Mouse (Mus musculus) forebrain, embryonic 13.5 days (tissue): ENCODE measurements around the gene Insig1. TPM values are rescaled to one million over a fixed set of nuclear protein-coding genes. Genes with fewer than 3 reads are reported as not detected.

Source experiments
- ATAC-seq: fragments of 200-750 bp; cut with Nextera tagmentation; 2 replicates; pipeline ENCODE4 v1.8.0; 2017
- H3K27ac ChIP-seq: fragments of 300-500 bp; sonication (generic); 2 replicates; pipeline ENCODE4 v1.5.1; 2015; ENCODE audit warnings: inconsistent platforms, mild to moderate bottlenecking, moderate library complexity
- H3K27me3 ChIP-seq: fragments of 300-500 bp; sonication (generic); 2 replicates; pipeline ENCODE4 v1.6.1; 2015; ENCODE audit warnings: mild to moderate bottlenecking, inconsistent platforms
- H3K36me3 ChIP-seq: fragments of 300-500 bp; sonication (generic); 2 replicates; pipeline ENCODE4 v1.6.1; 2015; ENCODE audit warnings: mild to moderate bottlenecking, inconsistent platforms; ENCODE audit not compliant: poor library complexity, severe bottlenecking
- H3K4me1 ChIP-seq: fragments of 300-500 bp; sonication (generic); 2 replicates; pipeline ENCODE4 v1.6.1; 2015; ENCODE audit warnings: inconsistent platforms
- H3K4me2 ChIP-seq: fragments of 300-500 bp; sonication (generic); 2 replicates; pipeline ENCODE4 v1.6.1; 2015; ENCODE audit warnings: inconsistent platforms, mild to moderate bottlenecking, moderate library complexity
- H3K4me3 ChIP-seq: fragments of 300-500 bp; sonication (generic); 2 replicates; pipeline ENCODE4 v1.5.1; 2015; ENCODE audit warnings: mild to moderate bottlenecking, inconsistent platforms
- H3K9ac ChIP-seq: fragments of 300-500 bp; sonication (generic); 2 replicates; pipeline ENCODE4 v1.6.1; 2015; ENCODE audit warnings: mild to moderate bottlenecking, inconsistent platforms
- H3K9me3 ChIP-seq: fragments of 300-500 bp; sonication (generic); replicated peaks from 2 replicates; pipeline ENCODE4 v1.6.1; 2016; ENCODE audit warnings: inconsistent platforms
- WGBS: fragments of 180-500 bp; shearing (Covaris S2); methylation state at CpG from one replicate; pipeline ENCODE4 v1.1.7; 2015; 5-methylcytosine and 5-hydroxymethylcytosine counted together
- polyA plus RNA-seq: library from polyadenylated mRNA; unstranded; fragments of >200 nt; fragmentation: Nextera tagmentation; extraction: Ambion mirVana; gene quantifications from 2 replicates; pipeline ENCODE4 v1.2.1, GENCODE M21; 2015

Gene Insig1
- polyA plus RNA-seq, 1 experiment from 2014 or later, result 83.6 TPM

GRCm38 (mm10) chr5:28070149-28070827 is 875 bp upstream of the Insig1 start:
- Histone ChIP-seq H3K9ac (peak overlapping the region; percentile 81), H3K4me1 (peaks cover 38% of the 10 kb centered on the region), H3K9me3 (no peaks in the 10 kb centered on the region), H3K27me3 (no peaks in the 10 kb centered on the region), H3K4me2 (peak overlapping the region; percentile 80), H3K27ac (peak overlapping the region; percentile 94), H3K4me3 (peak overlapping the region; percentile 87), H3K36me3 (peaks cover 20% of the 10 kb centered on the region)
- ATAC-seq, result peak; percentile 6
- 20% methylated on average over 9 of the region's 9 CpGs for WGBS

- Histone ChIP-seq H3K4me2 (peak overlapping the region; percentile 80), H3K9ac (peak overlapping the region; percentile 88), H3K4me3 (peak overlapping the region; percentile 87), H3K4me1 (peaks cover 38% of the 10 kb centered on the region), H3K36me3 (peaks cover 34% of the 10 kb centered on the region), H3K27me3 (no peaks in the 10 kb centered on the region), H3K27ac (peak overlapping the region; percentile 98), H3K9me3 (no peaks in the 10 kb centered on the region)
- under 1% methylated on average over 50 of the region's 50 CpGs for WGBS
- ATAC-seq, result peak; percentile 88
These were observed 477 bp downstream of the Insig1 start for GRCm38 (mm10) chr5:28071456-28072223.

GRCm38 (mm10) chr5:28079431-28079830 is 8.3 kb downstream of the Insig1 start:
- Histone ChIP-seq H3K27me3 (no peaks in the 10 kb centered on the region), H3K4me2 (no peak overlapping the region), H3K9ac (no peak overlapping the region), H3K9me3 (no peaks in the 10 kb centered on the region), H3K27ac (no peak overlapping the region), H3K4me3 (no peak overlapping the region), H3K4me1 (no peaks in the 10 kb centered on the region), H3K36me3 (peaks cover 43% of the 10 kb centered on the region)
- ATAC-seq, result peak; percentile 27; the same call in 1 of the 2 replicates
- 65% methylated on average over 2 of the region's 2 CpGs for WGBS

GRCm38 (mm10) chr5:28081127-28081526 is 10.0 kb downstream of the Insig1 start:
- Histone ChIP-seq H3K9ac (no peak overlapping the region), H3K27ac (no peak overlapping the region), H3K4me1 (no peaks in the 10 kb centered on the region), H3K4me2 (no peak overlapping the region), H3K4me3 (no peak overlapping the region), H3K9me3 (no peaks in the 10 kb centered on the region), H3K27me3 (no peaks in the 10 kb centered on the region), H3K36me3 (peaks cover 26% of the 10 kb centered on the region)
- no peak for ATAC-seq
- WGBS, result 86% methylated on average over 2 of the region's 2 CpGs

GRCm38 (mm10) chr5:28081822-28082221 is 10.7 kb downstream of the Insig1 start:
- Histone ChIP-seq H3K36me3 (peaks cover 19% of the 10 kb centered on the region), H3K27me3 (no peaks in the 10 kb centered on the region), H3K27ac (no peak overlapping the region), H3K4me3 (no peak overlapping the region), H3K4me1 (no peaks in the 10 kb centered on the region), H3K9ac (no peak overlapping the region), H3K4me2 (no peak overlapping the region), H3K9me3 (no peaks in the 10 kb centered on the region)
- no peak for ATAC-seq
- 88% methylated on average over 2 of the region's 2 CpGs for WGBS

- ATAC-seq, result no peak
These were observed 11.1 kb downstream of the Insig1 start for GRCm38 (mm10) chr5:28082312-28082711.

GRCm38 (mm10) chr5:28082796-28083195 is 11.6 kb downstream of the Insig1 start:
- ATAC-seq, result no peak
- no peaks in the 10 kb centered on the region for H3K9me3 ChIP-seq
- 84% methylated on average over 3 of the region's 3 CpGs for WGBS
- no peak overlapping the region for H3K27ac ChIP-seq
- no peak overlapping the region for H3K9ac ChIP-seq
- no peaks in the 10 kb centered on the region for H3K27me3 ChIP-seq
- H3K4me3 ChIP-seq, result no peak overlapping the region
- peaks cover 13% of the 10 kb centered on the region for H3K36me3 ChIP-seq
- no peak overlapping the region for H3K4me2 ChIP-seq
- no peaks in the 10 kb centered on the region for H3K4me1 ChIP-seq

More at GRCm38 (mm10) chr5:28082312-28082711, 11.1 kb downstream of the Insig1 start:
- no peaks in the 10 kb centered on the region for H3K27me3 ChIP-seq
- whole genome bisulfite sequencing, result 86% methylated on average over 4 of the region's 4 CpGs
- no peak overlapping the region for H3K27ac ChIP-seq
- H3K4me1 ChIP-seq, result no peaks in the 10 kb centered on the region
- no peaks in the 10 kb centered on the region for H3K9me3 ChIP-seq
- H3K36me3 ChIP-seq, result peaks cover 15% of the 10 kb centered on the region
- no peak overlapping the region for H3K9ac ChIP-seq
- no peak overlapping the region for H3K4me3 ChIP-seq
- H3K4me2 ChIP-seq, result no peak overlapping the region

GRCm38 (mm10) chr5:28084743-28085142 is 13.6 kb downstream of the Insig1 start:
- Histone ChIP-seq H3K4me2 (no peak overlapping the region), H3K9ac (no peak overlapping the region), H3K27ac (no peak overlapping the region), H3K4me3 (no peak overlapping the region), H3K4me1 (no peaks in the 10 kb centered on the region), H3K9me3 (no peaks in the 10 kb centered on the region), H3K36me3 (no peaks in the 10 kb centered on the region), H3K27me3 (no peaks in the 10 kb centered on the region)
- WGBS, result 94% methylated on average over 2 of the region's 2 CpGs
- ATAC-seq, result no peak

GRCm38 (mm10) chr5:28090547-28090946 is 19.4 kb downstream of the Insig1 start:
- WGBS, result 57% methylated on average over 1 of the region's 1 CpGs
- no peak overlapping the region for H3K4me2 ChIP-seq
- H3K27ac ChIP-seq, result no peak overlapping the region
- no peak overlapping the region for H3K4me3 ChIP-seq
- H3K9me3 ChIP-seq, result no peaks in the 10 kb centered on the region
- H3K27me3 ChIP-seq, result 0 out of 2 replicates have a peak, but pooled peaks cover 3% of the 10 kb centered on the region
- ATAC-seq, result no peak
- no peaks in the 10 kb centered on the region for H3K36me3 ChIP-seq
- no peaks in the 10 kb centered on the region for H3K4me1 ChIP-seq
- no peak overlapping the region for H3K9ac ChIP-seq

- Histone ChIP-seq H3K4me3 (no peak overlapping the region), H3K9me3 (no peaks in the 10 kb centered on the region), H3K36me3 (no peaks in the 10 kb centered on the region), H3K27ac (no peak overlapping the region), H3K4me1 (no peaks in the 10 kb centered on the region), H3K4me2 (no peak overlapping the region), H3K9ac (no peak overlapping the region), H3K27me3 (0 out of 2 replicates have a peak, but pooled peaks cover 3% of the 10 kb centered on the region)
- no peak for ATAC-seq
- WGBS, result 84% methylated on average over 3 of the region's 3 CpGs
These were observed 21.2 kb downstream of the Insig1 start for GRCm38 (mm10) chr5:28092327-28092726.

GRCm38 (mm10) chr5:28093874-28094273 is 22.7 kb downstream of the Insig1 start:
- Histone ChIP-seq H3K4me2 (no peak overlapping the region), H3K9ac (no peak overlapping the region), H3K36me3 (no peaks in the 10 kb centered on the region), H3K27me3 (0 out of 2 replicates have a peak, but pooled peaks cover 3% of the 10 kb centered on the region), H3K4me3 (no peak overlapping the region), H3K27ac (no peak overlapping the region), H3K9me3 (no peaks in the 10 kb centered on the region), H3K4me1 (no peaks in the 10 kb centered on the region)
- ATAC-seq, result peak; percentile 80
- WGBS, result 14% methylated on average over 4 of the region's 4 CpGs

- Histone ChIP-seq H3K4me2 (no peak overlapping the region), H3K4me3 (no peak overlapping the region), H3K36me3 (no peaks in the 10 kb centered on the region), H3K27ac (no peak overlapping the region), H3K9ac (no peak overlapping the region), H3K9me3 (no peaks in the 10 kb centered on the region), H3K4me1 (no peaks in the 10 kb centered on the region), H3K27me3 (0 out of 2 replicates have a peak, but pooled peaks cover 3% of the 10 kb centered on the region)
- peak; percentile 10; the same call in 1 of the 2 replicates for ATAC-seq
- WGBS, result 72% methylated on average over 3 of the region's 3 CpGs
These were observed 23.2 kb downstream of the Insig1 start for GRCm38 (mm10) chr5:28094393-28094792.
